Mouse (Mus musculus) embryo, embryonic 11 days (tissue): ENCODE data around the gene Stat6.
"Not testable (repeated sequence)": the region's sequence is repeated elsewhere in the genome, so short reads cannot be mapped to it uniquely, and the experiment has no call there.

ENCODE experiments used
- DNase-seq: peaks from one replicate; pipeline ENCODE4 v3.0.0-alpha.2; 2015

Stat6 gene

GRCm38 (mm10) chr10:127652906-127653638 lies 10.3 kb downstream of the Stat6 start:
- DNase-seq = no peak

GRCm38 (mm10) chr10:127654970-127655579 lies 12.3 kb downstream of the Stat6 start:
- DNase-seq = no peak

GRCm38 (mm10) chr10:127657617-127658016 lies 14.8 kb downstream of the Stat6 start:
- DNase-seq = not testable (repeated sequence)

GRCm38 (mm10) chr10:127658076-127658475 lies 15.3 kb downstream of the Stat6 start:
- DNase-seq = no peak

GRCm38 (mm10) chr10:127659551-127659950 lies 16.8 kb downstream of the Stat6 start:
- no peak for DNase-seq

GRCm38 (mm10) chr10:127661291-127661914 lies 18.6 kb downstream of the Stat6 start:
- no peak for DNase-seq

GRCm38 (mm10) chr10:127661915-127662663 lies 19.3 kb downstream of the Stat6 start:
- peak; percentile 72 for DNase-seq

GRCm38 (mm10) chr10:127662666-127663253 lies 20.0 kb downstream of the Stat6 start:
- DNase-seq = peak; percentile 61

GRCm38 (mm10) chr10:127663590-127663989 lies 20.8 kb downstream of the Stat6 start:
- DNase-seq = no peak

GRCm38 (mm10) chr10:127664166-127664565 lies 21.4 kb downstream of the Stat6 start:
- DNase-seq = no peak

- DNase-seq = no peak
Measured at GRCm38 (mm10) chr10:127664891-127665290, 22.1 kb downstream of the Stat6 start.

- peak; percentile 66 for DNase-seq
Measured at GRCm38 (mm10) chr10:127665366-127666181, 22.8 kb downstream of the Stat6 start.

GRCm38 (mm10) chr10:127666501-127667268 lies 23.9 kb downstream of the Stat6 start, which contains the start of gene Nemp1:
TSS of gene Nemp1 (plus strand) at chr10:127666901.
- DNase-seq = peak; percentile 80

- DNase-seq = peak; percentile 94
Measured at GRCm38 (mm10) chr10:127667269-127668092, 24.7 kb downstream of the Stat6 start.

- DNase-seq = peak; percentile 78
Measured at GRCm38 (mm10) chr10:127668093-127669050, 25.6 kb downstream of the Stat6 start, which contains the start of gene Nab2. TSS of gene Nab2 (minus strand) at chr10:127668568.

- peak; percentile 49 for DNase-seq
Measured at GRCm38 (mm10) chr10:127669170-127669569, 26.4 kb downstream of the Stat6 start.

- no peak for DNase-seq
Measured at GRCm38 (mm10) chr10:127670185-127670584, 27.4 kb downstream of the Stat6 start.

- DNase-seq = no peak
Measured at GRCm38 (mm10) chr10:127671276-127671675, 28.5 kb downstream of the Stat6 start.
